Mouse (Mus musculus) megakaryocyte, embryonic 14.5 days (primary cell): Measurements from ENCODE around the gene Egln1. TPM values are rescaled to one million over a fixed set of nuclear protein-coding genes. Genes with fewer than 3 reads are reported as not detected.

Experiments used
- H3K27me3 ChIP-seq: replicated peaks from 2 replicates; pipeline ENCODE3; 2012; ENCODE audit warnings: inconsistent platforms
- H3K36me3 ChIP-seq: replicated peaks from 2 replicates; pipeline ENCODE3; 2012; ENCODE audit warnings: low read length, inconsistent platforms, mixed read lengths
- H3K4me1 ChIP-seq: 2 replicates; pipeline ENCODE4 v1.6.1; 2012; ENCODE audit warnings: inconsistent platforms
- H3K4me3 ChIP-seq: replicated peaks from 2 replicates; pipeline ENCODE3; 2012; ENCODE audit warnings: moderate library complexity, mild to moderate bottlenecking, inconsistent platforms
- H3K9me3 ChIP-seq: 2 replicates; pipeline ENCODE4 v1.6.1; 2012; ENCODE audit warnings: inconsistent platforms
- FLI1 ChIP-seq: IDR thresholded peaks from 2 replicates; pipeline ENCODE4 v1.6.1; 2012; ENCODE audit warnings: low read length, inconsistent platforms, mixed read lengths
- GATA1 ChIP-seq: IDR thresholded peaks from 3 replicates; pipeline ENCODE4 v1.6.1; 2012; ENCODE audit warnings: mixed read lengths, low read length, inconsistent platforms, borderline replicate concordance
- polyA plus RNA-seq: library from polyadenylated mRNA; stranded (reverse); fragments of >175 nt; gene quantifications from 2 replicates; pipeline ENCODE4 v1.2.3, GENCODE M21; 2012; ENCODE audit warnings: low replicate concordance; ENCODE audit not compliant: insufficient read depth

The Egln1 gene
- polyA plus RNA-seq, 1 experiment, result 14.0 TPM

DNA sequence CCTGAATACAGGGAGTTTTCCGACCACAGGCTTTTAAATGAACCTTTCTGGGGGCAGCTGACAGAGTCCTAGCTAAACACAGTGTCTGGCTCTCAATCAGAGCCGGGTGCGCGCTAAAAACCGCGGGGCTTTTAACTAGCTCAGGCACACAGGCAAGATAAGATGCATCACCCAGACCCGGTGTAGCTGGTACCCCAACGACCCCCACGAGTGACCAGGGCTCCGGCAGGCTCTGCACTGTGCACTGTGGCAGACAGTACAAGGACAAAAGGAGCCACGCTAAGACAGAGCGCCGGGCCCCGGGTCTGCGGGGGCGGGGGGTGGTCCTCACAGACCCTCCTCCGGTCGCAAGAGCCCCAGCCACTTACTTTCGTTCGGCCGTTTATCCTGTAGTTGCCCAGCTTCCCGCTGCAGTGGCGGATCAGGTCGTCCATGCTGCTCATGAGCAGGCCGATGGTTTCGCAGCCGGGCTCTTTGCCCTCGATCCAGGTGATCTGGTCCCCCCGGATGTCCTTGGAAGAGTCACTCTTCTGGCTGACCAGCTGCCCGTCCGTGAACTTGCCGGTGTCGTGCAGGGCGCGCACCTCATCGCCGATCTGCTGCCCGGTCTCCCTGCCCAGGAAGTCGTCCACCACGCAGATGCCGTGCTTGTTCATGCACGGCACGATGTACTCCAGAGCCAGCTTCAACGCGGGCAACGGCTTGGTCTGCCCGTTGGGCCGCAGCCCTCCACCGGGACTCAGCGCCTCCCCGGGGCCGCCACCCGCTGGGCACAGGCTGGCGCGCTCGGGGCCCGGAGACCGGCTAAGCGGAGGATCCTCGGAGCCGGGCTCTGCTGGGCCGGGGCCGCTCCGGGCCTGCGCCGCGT is 1.0 kb downstream of the Egln1 start:
- Histone ChIP-seq H3K9me3 (no peaks in the 10 kb centered on the region), H3K4me3 (peak overlapping the region; percentile 93), H3K4me1 (peaks cover 61% of the 10 kb centered on the region), H3K36me3 (peaks cover 22% of the 10 kb centered on the region), H3K27me3 (peaks cover 9% of the 10 kb centered on the region)
- TF ChIP-seq FLI1 (no peak), GATA1 (no peak)

DNA sequence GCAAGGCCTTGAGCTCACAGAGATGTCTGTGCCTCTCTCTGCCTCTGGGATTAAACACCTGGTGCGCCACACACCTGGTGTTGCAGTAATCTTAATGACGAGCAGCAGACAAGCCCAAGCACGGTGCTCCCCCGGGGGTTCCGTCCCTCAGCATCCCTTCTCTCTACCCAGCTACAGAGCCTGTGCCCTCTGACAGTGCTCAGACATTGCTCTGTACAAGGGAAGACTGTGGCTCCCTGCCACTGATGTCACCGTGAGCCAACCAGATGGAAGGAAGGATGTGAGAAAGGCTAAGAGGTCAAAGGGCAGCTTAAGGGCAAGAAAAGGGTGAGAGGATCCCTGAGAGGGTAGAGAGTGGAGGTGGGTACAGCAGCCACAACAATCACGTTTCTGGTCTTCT is 4.7 kb downstream of the Egln1 start:
- Histone ChIP-seq H3K4me1 (peaks cover 52% of the 10 kb centered on the region), H3K36me3 (peaks cover 56% of the 10 kb centered on the region), H3K4me3 (peak overlapping the region; percentile 25), H3K27me3 (peaks cover 9% of the 10 kb centered on the region), H3K9me3 (no peaks in the 10 kb centered on the region)
- TF ChIP-seq GATA1 (no peak), FLI1 (no peak)

DNA sequence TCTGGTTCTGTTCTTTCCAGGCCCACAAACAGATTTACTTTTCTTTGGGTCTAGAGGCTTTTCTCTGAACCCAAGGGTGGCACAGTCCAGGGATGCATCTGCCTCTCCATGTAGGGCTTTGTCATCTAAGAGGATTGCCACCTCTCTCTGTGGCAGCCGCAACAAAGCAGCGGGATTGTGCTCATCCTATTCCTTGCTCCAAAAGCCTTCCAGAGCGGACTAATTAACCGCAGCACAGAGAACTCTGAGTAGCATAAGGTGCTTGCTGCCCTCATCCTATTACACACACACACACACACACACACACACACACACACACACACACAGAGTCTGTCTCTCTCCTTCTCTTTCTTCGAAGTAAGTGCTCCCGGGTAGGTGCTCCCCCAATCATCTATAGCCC is 5.3 kb downstream of the Egln1 start:
- no peak overlapping the region for H3K4me3 ChIP-seq
- peaks cover 9% of the 10 kb centered on the region for H3K27me3 ChIP-seq
- peaks cover 62% of the 10 kb centered on the region for H3K36me3 ChIP-seq
- TF ChIP-seq GATA1 (no peak), FLI1 (no peak)
- 0 out of 2 replicates have a peak, but pooled peaks cover 4% of the 10 kb centered on the region for H3K9me3 ChIP-seq
- H3K4me1 ChIP-seq, result peaks cover 52% of the 10 kb centered on the region

- 0 out of 2 replicates have a peak, but pooled peaks cover 4% of the 10 kb centered on the region for H3K9me3 ChIP-seq
- TF ChIP-seq GATA1, result no peak
- no peak for TF ChIP-seq FLI1
- H3K27me3 ChIP-seq, result no peaks in the 10 kb centered on the region
- H3K4me1 ChIP-seq, result peaks cover 18% of the 10 kb centered on the region; the same call in 1 of the 2 replicates
- H3K4me3 ChIP-seq, result no peak overlapping the region
- peaks cover 72% of the 10 kb centered on the region for H3K36me3 ChIP-seq
These were observed 11.8 kb downstream of the Egln1 start for GRCm38 (mm10) chr8:124937293-124937692.

DNA sequence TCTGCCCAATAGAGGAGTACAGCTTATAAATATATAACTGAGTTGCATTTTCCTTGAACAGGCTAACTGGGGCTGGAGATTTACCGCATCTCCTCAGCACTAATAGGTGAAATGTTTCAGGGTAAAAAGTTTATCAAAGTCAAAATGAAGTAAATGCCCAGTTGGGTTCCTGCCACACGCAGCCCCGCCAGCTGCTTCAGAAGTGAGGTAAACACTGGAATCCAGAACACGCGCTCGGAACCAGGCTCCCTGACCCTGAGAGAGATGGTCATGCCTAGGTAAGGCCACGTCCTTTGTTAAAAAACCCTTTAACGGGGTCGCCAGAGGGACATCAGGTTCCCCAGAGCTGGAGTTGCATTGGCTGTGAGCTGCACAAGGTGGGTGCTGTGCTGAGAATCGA is 12.4 kb downstream of the Egln1 start:
- peaks cover 71% of the 10 kb centered on the region for H3K36me3 ChIP-seq
- H3K4me3 ChIP-seq, result no peak overlapping the region
- H3K27me3 ChIP-seq, result no peaks in the 10 kb centered on the region
- peaks cover 18% of the 10 kb centered on the region; the same call in 1 of the 2 replicates for H3K4me1 ChIP-seq
- 0 out of 2 replicates have a peak, but pooled peaks cover 4% of the 10 kb centered on the region for H3K9me3 ChIP-seq
- TF ChIP-seq FLI1 (no peak), GATA1 (no peak)

GRCm38 (mm10) chr8:124935116-124935515 is 14.0 kb downstream of the Egln1 start:
- TF ChIP-seq FLI1 (no peak), GATA1 (no peak)
- Histone ChIP-seq H3K9me3 (peaks cover 15% of the 10 kb centered on the region), H3K27me3 (no peaks in the 10 kb centered on the region), H3K4me1 (peaks cover 18% of the 10 kb centered on the region; the same call in 1 of the 2 replicates), H3K36me3 (peaks cover 68% of the 10 kb centered on the region), H3K4me3 (no peak overlapping the region)

GRCm38 (mm10) chr8:124932435-124932834 is 16.7 kb downstream of the Egln1 start:
- no peak overlapping the region for H3K4me3 ChIP-seq
- peaks cover 24% of the 10 kb centered on the region; the same call in 1 of the 2 replicates for H3K4me1 ChIP-seq
- no peaks in the 10 kb centered on the region for H3K27me3 ChIP-seq
- no peak for TF ChIP-seq GATA1
- no peak for TF ChIP-seq FLI1
- peaks cover 68% of the 10 kb centered on the region for H3K36me3 ChIP-seq
- H3K9me3 ChIP-seq, result peaks cover 22% of the 10 kb centered on the region

- Histone ChIP-seq H3K9me3 (peaks cover 24% of the 10 kb centered on the region), H3K4me3 (no peak overlapping the region), H3K36me3 (peaks cover 69% of the 10 kb centered on the region), H3K4me1 (peaks cover 38% of the 10 kb centered on the region), H3K27me3 (no peaks in the 10 kb centered on the region)
- TF ChIP-seq GATA1 (no peak), FLI1 (no peak)
These were observed 18.5 kb downstream of the Egln1 start for GRCm38 (mm10) chr8:124930649-124931048.

DNA sequence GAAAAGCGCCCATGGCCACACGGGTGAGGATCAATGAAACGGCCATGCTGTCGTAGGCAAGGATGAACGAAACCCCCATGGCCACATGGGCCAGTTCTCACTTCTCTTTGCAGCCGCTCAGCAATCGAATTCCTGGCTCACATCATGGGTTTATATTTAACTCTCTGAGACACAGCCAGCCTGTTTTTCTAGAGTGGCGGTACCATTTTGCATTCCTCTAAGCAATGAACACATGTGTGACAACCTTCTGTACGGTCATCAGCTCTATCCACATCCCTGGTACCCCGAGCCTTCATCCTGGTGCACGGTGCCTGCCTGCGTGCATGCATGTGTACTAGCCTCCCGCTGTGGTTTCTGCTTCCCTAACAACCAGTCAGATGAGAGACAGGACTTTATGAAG is 19.0 kb downstream of the Egln1 start:
- H3K9me3 ChIP-seq, result peaks cover 30% of the 10 kb centered on the region
- no peak for TF ChIP-seq FLI1
- TF ChIP-seq GATA1, result no peak
- H3K36me3 ChIP-seq, result peaks cover 71% of the 10 kb centered on the region
- H3K4me3 ChIP-seq, result peak overlapping the region; percentile 48
- H3K4me1 ChIP-seq, result peaks cover 43% of the 10 kb centered on the region
- no peaks in the 10 kb centered on the region for H3K27me3 ChIP-seq

DNA sequence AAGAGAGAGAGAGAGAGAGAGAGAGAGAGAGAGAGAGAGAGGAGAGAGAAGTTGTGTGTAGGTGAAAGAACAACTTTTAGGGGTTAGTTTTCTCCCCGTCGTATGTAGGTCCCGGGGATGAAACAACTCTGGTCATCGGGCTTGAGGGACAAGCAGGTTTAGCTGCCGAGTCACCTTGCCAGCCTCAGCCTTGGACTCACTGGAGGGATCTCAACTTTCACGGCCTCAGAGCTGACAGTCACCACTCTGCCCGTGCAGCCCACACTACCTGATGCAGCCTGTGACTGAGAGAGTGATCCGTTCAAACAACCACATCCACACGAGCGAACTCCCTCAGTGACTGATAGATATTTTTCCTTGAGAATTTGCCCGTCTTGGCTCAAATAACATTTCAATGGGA is 20.1 kb downstream of the Egln1 start:
- TF ChIP-seq FLI1, result no peak
- no peak for TF ChIP-seq GATA1
- Histone ChIP-seq H3K4me1 (peaks cover 48% of the 10 kb centered on the region), H3K36me3 (peaks cover 76% of the 10 kb centered on the region), H3K27me3 (no peaks in the 10 kb centered on the region), H3K4me3 (no peak overlapping the region), H3K9me3 (peaks cover 39% of the 10 kb centered on the region)
